Mouse (Mus musculus) heart, embryonic 12.5 days (tissue): Measurements from ENCODE around the gene Grid1. TPM values are rescaled to one million over a fixed set of nuclear protein-coding genes. Genes with fewer than 3 reads are reported as not detected.

Source experiments
- ATAC-seq: fragments of 200-750 bp; cut with Nextera tagmentation; 2 replicates; pipeline ENCODE4 v1.8.0; 2017; ENCODE audit warnings: moderate TSS enrichment, moderate library complexity; ENCODE audit not compliant: insufficient number of reproducible peaks, low FRiP score
- H3K27ac ChIP-seq: fragments of 300-500 bp; sonication (generic); 2 replicates; pipeline ENCODE4 v1.5.1; 2016; ENCODE audit warnings: mild to moderate bottlenecking, moderate library complexity; ENCODE audit not compliant: poor library complexity, severe bottlenecking
- H3K27me3 ChIP-seq: fragments of 300-500 bp; sonication (generic); replicated peaks from 2 replicates; pipeline ENCODE4 v1.6.1; 2016; ENCODE audit warnings: mild to moderate bottlenecking, moderate library complexity
- H3K36me3 ChIP-seq: fragments of 300-500 bp; sonication (generic); 2 replicates; pipeline ENCODE4 v1.6.1; 2016; ENCODE audit warnings: mild to moderate bottlenecking, moderate library complexity
- H3K4me1 ChIP-seq: fragments of 300-500 bp; sonication (generic); replicated peaks from 2 replicates; pipeline ENCODE4 v1.6.1; 2016; ENCODE audit warnings: mild to moderate bottlenecking
- H3K4me2 ChIP-seq: fragments of 300-500 bp; sonication (generic); 2 replicates; pipeline ENCODE4 v1.6.1; 2016; ENCODE audit warnings: mild to moderate bottlenecking, moderate library complexity
- H3K4me3 ChIP-seq: fragments of 300-500 bp; sonication (generic); 2 replicates; pipeline ENCODE4 v1.5.1; 2016; ENCODE audit warnings: mild to moderate bottlenecking
- H3K9ac ChIP-seq: fragments of 300-500 bp; sonication (generic); 2 replicates; pipeline ENCODE4 v1.6.1; 2016; ENCODE audit warnings: mild to moderate bottlenecking, moderate library complexity
- H3K9me3 ChIP-seq: fragments of 300-500 bp; sonication (generic); replicated peaks from 2 replicates; pipeline ENCODE4 v1.6.1; 2016; ENCODE audit warnings: mild to moderate bottlenecking, moderate library complexity
- WGBS: fragments of 180-500 bp; shearing (Covaris S2); methylation state at CpG from one replicate; pipeline ENCODE4 v1.1.7; 2016; 5-methylcytosine and 5-hydroxymethylcytosine counted together
- polyA plus RNA-seq: library from polyadenylated mRNA; unstranded; fragments of >200 nt; fragmentation: Nextera tagmentation; extraction: Ambion mirVana; gene quantifications from 2 replicates; pipeline ENCODE4 v1.2.1, GENCODE M21; 2016

Grid1 gene
- polyA plus RNA-seq, 1 experiment from 2014 or later = 0.51 TPM

- no peaks in the 10 kb centered on the region for H3K4me1 ChIP-seq
- peaks cover 3% of the 10 kb centered on the region; the same call in 1 of the 2 replicates for H3K9me3 ChIP-seq
- no peaks in the 10 kb centered on the region for H3K27me3 ChIP-seq
- no peak overlapping the region for H3K4me2 ChIP-seq
- H3K4me3 ChIP-seq = no peak overlapping the region
- H3K36me3 ChIP-seq = no peaks in the 10 kb centered on the region
- ATAC-seq = no peak
- H3K27ac ChIP-seq = no peak overlapping the region
- WGBS = 85% methylated on average over 8 of the region's 8 CpGs
- no peak overlapping the region for H3K9ac ChIP-seq
These were observed 206.8 kb downstream of the Grid1 start for GRCm38 (mm10) chr14:35026686-35027085.

- Histone ChIP-seq H3K9ac (no peak overlapping the region), H3K4me2 (no peak overlapping the region), H3K36me3 (no peaks in the 10 kb centered on the region), H3K4me1 (no peaks in the 10 kb centered on the region), H3K9me3 (peaks cover 3% of the 10 kb centered on the region; the same call in 1 of the 2 replicates), H3K4me3 (no peak overlapping the region), H3K27me3 (no peaks in the 10 kb centered on the region), H3K27ac (no peak overlapping the region)
- 64% methylated on average over 11 of the region's 11 CpGs for whole genome bisulfite sequencing
- no peak for ATAC-seq
These were observed 207.7 kb downstream of the Grid1 start for GRCm38 (mm10) chr14:35027501-35028140.

GRCm38 (mm10) chr14:35029626-35030025 is 209.7 kb downstream of the Grid1 start:
- WGBS = 81% methylated on average over 2 of the region's 2 CpGs
- ATAC-seq = no peak

GRCm38 (mm10) chr14:35030271-35030670 is 210.4 kb downstream of the Grid1 start:
- Histone ChIP-seq H3K4me3 (no peak overlapping the region), H3K9ac (no peak overlapping the region), H3K36me3 (no peaks in the 10 kb centered on the region), H3K9me3 (peaks cover 2% of the 10 kb centered on the region; the same call in 1 of the 2 replicates), H3K27ac (no peak overlapping the region), H3K4me1 (no peaks in the 10 kb centered on the region), H3K4me2 (no peak overlapping the region), H3K27me3 (no peaks in the 10 kb centered on the region)
- 68% methylated on average over 2 of the region's 2 CpGs for WGBS
- ATAC-seq = no peak

More at GRCm38 (mm10) chr14:35029626-35030025, 209.7 kb downstream of the Grid1 start:
- Histone ChIP-seq H3K4me3 (no peak overlapping the region), H3K4me1 (no peaks in the 10 kb centered on the region), H3K27ac (no peak overlapping the region), H3K36me3 (no peaks in the 10 kb centered on the region), H3K4me2 (no peak overlapping the region), H3K27me3 (no peaks in the 10 kb centered on the region), H3K9ac (no peak overlapping the region), H3K9me3 (peaks cover 3% of the 10 kb centered on the region; the same call in 1 of the 2 replicates)

GRCm38 (mm10) chr14:35032283-35032682 is 212.4 kb downstream of the Grid1 start:
- Histone ChIP-seq H3K27me3 (no peaks in the 10 kb centered on the region), H3K4me2 (no peak overlapping the region), H3K9me3 (no peaks in the 10 kb centered on the region), H3K36me3 (no peaks in the 10 kb centered on the region), H3K9ac (no peak overlapping the region), H3K4me3 (no peak overlapping the region), H3K27ac (no peak overlapping the region), H3K4me1 (no peaks in the 10 kb centered on the region)
- 100% methylated on average over 1 of the region's 1 CpGs for WGBS
- ATAC-seq = no peak

GRCm38 (mm10) chr14:35044268-35044667 is 224.4 kb downstream of the Grid1 start:
- ATAC-seq = no peak
- WGBS = 69% methylated on average over 5 of the region's 5 CpGs
- H3K36me3 ChIP-seq = no peaks in the 10 kb centered on the region
- 0 out of 2 replicates have a peak, but pooled peaks cover 8% of the 10 kb centered on the region for H3K27me3 ChIP-seq
- H3K4me3 ChIP-seq = no peak overlapping the region
- no peak overlapping the region for H3K9ac ChIP-seq
- H3K27ac ChIP-seq = no peak overlapping the region
- H3K4me2 ChIP-seq = no peak overlapping the region
- no peaks in the 10 kb centered on the region for H3K9me3 ChIP-seq
- no peaks in the 10 kb centered on the region for H3K4me1 ChIP-seq

GRCm38 (mm10) chr14:35044918-35045698 is 225.2 kb downstream of the Grid1 start:
- Histone ChIP-seq H3K9ac (no peak overlapping the region), H3K36me3 (no peaks in the 10 kb centered on the region), H3K4me2 (no peak overlapping the region), H3K9me3 (no peaks in the 10 kb centered on the region), H3K27ac (no peak overlapping the region), H3K27me3 (0 out of 2 replicates have a peak, but pooled peaks cover 8% of the 10 kb centered on the region), H3K4me1 (no peaks in the 10 kb centered on the region), H3K4me3 (no peak overlapping the region)
- WGBS = 79% methylated on average over 10 of the region's 10 CpGs
- ATAC-seq = no peak

GRCm38 (mm10) chr14:35049231-35049630 is 229.3 kb downstream of the Grid1 start:
- H3K4me3 ChIP-seq = no peak overlapping the region
- H3K27me3 ChIP-seq = no peaks in the 10 kb centered on the region; the same call in 1 of the 2 replicates
- no peaks in the 10 kb centered on the region for H3K9me3 ChIP-seq
- no peaks in the 10 kb centered on the region for H3K4me1 ChIP-seq
- H3K4me2 ChIP-seq = no peak overlapping the region
- WGBS = 40% methylated on average over 8 of the region's 8 CpGs
- no peak overlapping the region for H3K9ac ChIP-seq
- no peaks in the 10 kb centered on the region for H3K36me3 ChIP-seq
- H3K27ac ChIP-seq = no peak overlapping the region
- no peak for ATAC-seq

GRCm38 (mm10) chr14:35054139-35054538 is 234.2 kb downstream of the Grid1 start:
- no peaks in the 10 kb centered on the region for H3K36me3 ChIP-seq
- 70% methylated on average over 3 of the region's 3 CpGs for WGBS
- no peak for ATAC-seq
- no peaks in the 10 kb centered on the region for H3K9me3 ChIP-seq
- no peak overlapping the region for H3K9ac ChIP-seq
- H3K4me3 ChIP-seq = no peak overlapping the region
- no peaks in the 10 kb centered on the region; the same call in 1 of the 2 replicates for H3K27me3 ChIP-seq
- no peak overlapping the region for H3K27ac ChIP-seq
- H3K4me2 ChIP-seq = no peak overlapping the region
- no peaks in the 10 kb centered on the region for H3K4me1 ChIP-seq

GRCm38 (mm10) chr14:35074636-35075035 is 254.7 kb downstream of the Grid1 start:
- WGBS = 71% methylated on average over 6 of the region's 6 CpGs

GRCm38 (mm10) chr14:35079954-35080353 is 260.0 kb downstream of the Grid1 start:
- 89% methylated on average over 1 of the region's 1 CpGs for WGBS
- H3K4me2 ChIP-seq = no peak overlapping the region
- H3K36me3 ChIP-seq = no peaks in the 10 kb centered on the region
- H3K4me1 ChIP-seq = no peaks in the 10 kb centered on the region
- H3K27me3 ChIP-seq = 0 out of 2 replicates have a peak, but pooled peaks cover 3% of the 10 kb centered on the region
- H3K9ac ChIP-seq = no peak overlapping the region
- no peak overlapping the region for H3K4me3 ChIP-seq
- no peaks in the 10 kb centered on the region for H3K9me3 ChIP-seq
- ATAC-seq = no peak
- no peak overlapping the region for H3K27ac ChIP-seq

More at GRCm38 (mm10) chr14:35074636-35075035, 254.7 kb downstream of the Grid1 start:
- no peaks in the 10 kb centered on the region for H3K4me1 ChIP-seq
- H3K9ac ChIP-seq = no peak overlapping the region
- no peak overlapping the region for H3K27ac ChIP-seq
- no peak overlapping the region for H3K4me3 ChIP-seq
- ATAC-seq = no peak
- H3K9me3 ChIP-seq = no peaks in the 10 kb centered on the region
- H3K27me3 ChIP-seq = no peaks in the 10 kb centered on the region
- H3K4me2 ChIP-seq = no peak overlapping the region
- no peaks in the 10 kb centered on the region for H3K36me3 ChIP-seq
